Mouse (Mus musculus) mesoderm, embryonic 11.5 days (tissue): ENCODE measurements around the gene Slc16a11.

Source experiments
- DNase-seq: peaks from one replicate; pipeline ENCODE4 v3.0.0-alpha.2; 2012; ENCODE audit warnings: low read depth, low spot score

Slc16a11 gene

GRCm38 (mm10) chr11:70225798-70226601 lies 13.4 kb downstream of the Slc16a11 start:
- no peak for DNase-seq

- DNase-seq, result no peak
These were observed 14.0 kb downstream of the Slc16a11 start for GRCm38 (mm10) chr11:70226602-70226890.

GRCm38 (mm10) chr11:70227126-70227525 lies 14.6 kb downstream of the Slc16a11 start:
- DNase-seq, result no peak

- DNase-seq, result no peak
These were observed 15.2 kb downstream of the Slc16a11 start for GRCm38 (mm10) chr11:70227661-70228245.

GRCm38 (mm10) chr11:70228828-70229227 lies 16.3 kb downstream of the Slc16a11 start:
- peak; percentile 87 for DNase-seq

- no peak for DNase-seq
These were observed 16.9 kb downstream of the Slc16a11 start, which contains the start of gene Bcl6b for GRCm38 (mm10) chr11:70229260-70230010. TSS of gene Bcl6b (minus strand) at chr11:70229798.

- peak; percentile 88 for DNase-seq
These were observed 17.7 kb downstream of the Slc16a11 start for GRCm38 (mm10) chr11:70230239-70230727.

GRCm38 (mm10) chr11:70232546-70232945 lies 20.0 kb downstream of the Slc16a11 start:
- DNase-seq, result peak; percentile 68

GRCm38 (mm10) chr11:70233016-70233415 lies 20.5 kb downstream of the Slc16a11 start:
- no peak for DNase-seq

- DNase-seq, result no peak
These were observed 21.5 kb downstream of the Slc16a11 start for GRCm38 (mm10) chr11:70234037-70234436.

GRCm38 (mm10) chr11:70234497-70234896 lies 21.9 kb downstream of the Slc16a11 start:
- DNase-seq, result no peak

GRCm38 (mm10) chr11:70235254-70235900 lies 22.8 kb downstream of the Slc16a11 start:
- no peak for DNase-seq

GRCm38 (mm10) chr11:70236717-70237116 lies 24.2 kb downstream of the Slc16a11 start:
- no peak for DNase-seq

GRCm38 (mm10) chr11:70237457-70238167 lies 25.1 kb downstream of the Slc16a11 start, which contains the start of gene 0610010K14Rik:
TSS of gene 0610010K14Rik (minus strand) at chr11:70237914.
- peak; percentile 97 for DNase-seq

- no peak for DNase-seq
These were observed 26.3 kb downstream of the Slc16a11 start for GRCm38 (mm10) chr11:70238591-70239440.

GRCm38 (mm10) chr11:70239541-70240279 lies 27.2 kb downstream of the Slc16a11 start, which contains the start of the genes Gm21988 and Rnasek:
TSS of gene Gm21988 (minus strand) at chr11:70239830.
TSS of gene Rnasek (minus strand) at chr11:70239842.
- DNase-seq, result peak; percentile 83

- DNase-seq, result no peak
These were observed 30.0 kb downstream of the Slc16a11 start for GRCm38 (mm10) chr11:70242591-70242990.

- DNase-seq, result peak; percentile 68
These were observed 34.7 kb downstream of the Slc16a11 start for GRCm38 (mm10) chr11:70247136-70247845.

GRCm38 (mm10) chr11:70250150-70250549 lies 37.6 kb downstream of the Slc16a11 start:
- DNase-seq, result no peak
